Mouse (Mus musculus) testis, adult 2 months (tissue): Measurements from ENCODE around the gene Nudcd3.

ENCODE experiments used
- CTCF ChIP-seq: fragments of 200-500 bp; IDR thresholded peaks from 2 replicates; pipeline ENCODE4 v1.5.1; 2012; ENCODE audit warnings: low read depth, mild to moderate bottlenecking, inconsistent platforms, low read length, moderate library complexity; ENCODE audit not compliant: control insufficient read depth, insufficient read depth, insufficient replicate concordance
- POLR2A ChIP-seq: fragments of 200-500 bp; IDR thresholded peaks from 2 replicates; pipeline ENCODE4 v1.6.1; 2012; ENCODE audit warnings: low read depth, mild to moderate bottlenecking, inconsistent platforms, low read length, moderate library complexity; ENCODE audit not compliant: control insufficient read depth

DNA sequence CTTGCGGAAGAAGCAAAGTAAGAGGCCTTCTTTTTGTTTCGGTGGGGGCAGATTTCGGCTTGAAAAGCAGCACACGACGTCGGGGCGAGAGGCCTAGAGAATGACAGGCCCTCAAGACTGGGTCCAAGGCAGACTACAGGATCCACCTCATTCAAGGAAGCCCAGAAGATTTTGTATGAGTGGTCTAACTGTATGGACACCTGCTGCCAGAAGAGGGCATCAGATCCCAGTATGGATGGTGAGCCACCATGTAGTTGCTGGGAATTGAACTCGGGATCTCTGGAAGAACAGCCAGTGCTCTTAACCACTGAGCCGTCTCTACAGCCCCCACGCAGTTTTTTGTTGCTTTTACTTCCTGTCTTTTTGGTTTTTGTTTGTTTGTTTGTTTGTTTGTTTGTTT, 22.0 kb upstream of the Nudcd3 start:
- TF ChIP-seq CTCF (no peak), POLR2A (no peak)
